Mouse (Mus musculus) myocyte (in vitro differentiated cells): ENCODE data around the gene Chst5.

Experiments used
- MAX ChIP-seq: IDR thresholded peaks from one replicate; pipeline ENCODE4 v1.6.1; 2011; ENCODE audit warnings: low read depth, mild to moderate bottlenecking, control low read depth
- MYOD1 ChIP-seq, 3 experiments: IDR thresholded peaks; one replicate each; pipeline ENCODE4 v1.6.1; 2011; ENCODE audit warnings: control low read depth in 2 of 3, low read depth in 2 of 3, mild to moderate bottlenecking in 2 of 3, moderate library complexity in 1 of 3; ENCODE audit not compliant: insufficient read length in 2 of 3, control insufficient read depth in 1 of 3
- MYOG ChIP-seq, 3 experiments: IDR thresholded peaks; one replicate each; pipeline ENCODE4 v1.6.1; 2011; ENCODE audit warnings: control low read depth in 2 of 3, low read depth in 2 of 3, mild to moderate bottlenecking in 2 of 3; ENCODE audit not compliant: insufficient read length in 2 of 3, control insufficient read depth in 1 of 3, insufficient read depth in 1 of 3
- POLR2A ChIP-seq: IDR thresholded peaks from one replicate; pipeline ENCODE4 v1.6.1; 2011; ENCODE audit warnings: low read depth, mild to moderate bottlenecking, control low read depth, moderate library complexity; ENCODE audit not compliant: insufficient read length
- POLR2AphosphoS2 ChIP-seq: IDR thresholded peaks from one replicate; pipeline ENCODE4 v1.6.1; 2011; ENCODE audit warnings: low read depth, control low read depth; ENCODE audit not compliant: insufficient read length
- SRF ChIP-seq: IDR thresholded peaks from one replicate; pipeline ENCODE4 v1.6.1; 2011; ENCODE audit warnings: low read depth; ENCODE audit not compliant: control insufficient read depth, insufficient read length
- TCF12 ChIP-seq: IDR thresholded peaks from one replicate; pipeline ENCODE4 v1.6.1; 2011; ENCODE audit warnings: mild to moderate bottlenecking, control low read depth; ENCODE audit not compliant: poor library complexity, insufficient read depth, severe bottlenecking

GRCm38 (mm10) chr8:111957231-111957630 lies 47.0 kb upstream of the Chst5 start:
- TF ChIP-seq POLR2A (no peak), POLR2AphosphoS2 (no peak), MYOD1 (IDR thresholded peaks at IDR 0.05; ENCODE audit: control insufficient read depth in 1 of 3, insufficient read length in 2 of 3, low read depth in 2 of 3) (no peak), TCF12 (no peak), MAX (no peak), SRF (no peak), MYOG (IDR thresholded peaks at IDR 0.05; ENCODE audit: control insufficient read depth in 1 of 3, insufficient read depth in 1 of 3, insufficient read length in 2 of 3, low read depth in 2 of 3) (no peak)
